Mouse (Mus musculus) heart, postnatal 36 days (tissue): ENCODE data around the gene Gpr182. TPM values are rescaled to one million over a fixed set of nuclear protein-coding genes. Genes with fewer than 3 reads are reported as not detected.

Experiments
- DNase-seq, 2 experiments: peaks; one replicate each; pipeline ENCODE4 v3.0.0; 2021 to 2022
- intact Hi-C: fragments of 180-260 bp; cut with DNase I; formaldehyde crosslinking; loops from one replicate; pipeline ENCODE4 v1.15.1; 2025
- total RNA-seq, 2 experiments: library from RNA; stranded (reverse); gene quantifications; 2 replicates each; pipeline ENCODE4 v1.2.3; 2021

The Gpr182 gene
- total RNA-seq, 2 experiments from 2014 or later = 3.5 to 4.0 TPM

GRCm38 (mm10) chr10:127739661-127740161, 11.8 kb downstream of the Gpr182 start:
- intact Hi-C loops = loop anchor here (2.0 to 5.0 kb wide), 3 partner anchors 97 to 268 kb away; partner anchors contain the start of genes Hsd17b6 and Stat6
- no peak for DNase-seq

GRCm38 (mm10) chr10:127739083-127739660, 12.4 kb downstream of the Gpr182 start, which contains the start of gene Zbtb39:
Gene Zbtb39, plus strand, starts transcription at chr10:127739538.
- intact Hi-C loops = loop anchor here (2.0 to 5.0 kb wide), 3 partner anchors 96 to 268 kb away; partner anchors contain the start of genes Hsd17b6 and Stat6
- peak; percentile 86 to 88 for DNase-seq

GRCm38 (mm10) chr10:127738151-127738882, 13.2 kb downstream of the Gpr182 start:
- intact Hi-C loops = loop anchor here (1.0 to 5.0 kb wide), 4 partner anchors 96 to 269 kb away; partner anchors contain the start of genes Hsd17b6 and Stat6
- DNase-seq = peak; percentile 56 to 57

GRCm38 (mm10) chr10:127737552-127737951, 14.0 kb downstream of the Gpr182 start:
- DNase-seq = no peak
- intact Hi-C loops = loop anchor here (5.0 kb wide), 2 partner anchors 165 to 270 kb away; partner anchors contain the start of gene Hsd17b6

GRCm38 (mm10) chr10:127736916-127737315, 14.6 kb downstream of the Gpr182 start:
- intact Hi-C loops = loop anchor here (5.0 kb wide), 2 partner anchors 165 to 270 kb away; partner anchors contain the start of gene Hsd17b6
- DNase-seq = no peak

- intact Hi-C loops = loop anchor here (5.0 kb wide), 2 partner anchors 164 to 271 kb away; partner anchors contain the start of gene Hsd17b6
- no peak for DNase-seq
These were observed 15.3 kb downstream of the Gpr182 start for GRCm38 (mm10) chr10:127736266-127736665.

GRCm38 (mm10) chr10:127734434-127734833, 17.1 kb downstream of the Gpr182 start:
- DNase-seq = no peak
- intact Hi-C loops = loop anchor here (2.0 kb wide), 1 partner anchor 40 kb away; no protein-coding TSS in a partner anchor

- intact Hi-C loops = no loop called here
- no peak for DNase-seq
These were observed 20.1 kb downstream of the Gpr182 start for GRCm38 (mm10) chr10:127731397-127731796.

- intact Hi-C loops = no loop called here
These were observed 20.6 kb downstream of the Gpr182 start for GRCm38 (mm10) chr10:127730933-127731310.

GRCm38 (mm10) chr10:127730285-127730932, 21.1 kb downstream of the Gpr182 start:
- intact Hi-C loops = no loop called here
- DNase-seq = no peak

More at GRCm38 (mm10) chr10:127730933-127731310, 20.6 kb downstream of the Gpr182 start:
- DNase-seq = no peak

- intact Hi-C loops = no loop called here
- DNase-seq = no peak
These were observed 23.1 kb downstream of the Gpr182 start for GRCm38 (mm10) chr10:127728437-127728836.

- no peak for DNase-seq
- intact Hi-C loops = no loop called here
These were observed 26.4 kb downstream of the Gpr182 start for GRCm38 (mm10) chr10:127725136-127725535.

- intact Hi-C loops = no loop called here
- DNase-seq = no peak
These were observed 27.4 kb downstream of the Gpr182 start, which contains the start of gene Tac2 for GRCm38 (mm10) chr10:127724178-127724577. Gene Tac2, plus strand, starts transcription at chr10:127724478.

GRCm38 (mm10) chr10:127721671-127722418, 29.7 kb downstream of the Gpr182 start:
- peak in 1 of 2 experiments; percentile 37 for DNase-seq
- intact Hi-C loops = no loop called here

GRCm38 (mm10) chr10:127712736-127713135, 38.8 kb downstream of the Gpr182 start:
- intact Hi-C loops = no loop called here
- DNase-seq = no peak

GRCm38 (mm10) chr10:127710331-127710730, 41.2 kb downstream of the Gpr182 start:
- DNase-seq = no peak
- intact Hi-C loops = no loop called here

GRCm38 (mm10) chr10:127708850-127709370, 42.6 kb downstream of the Gpr182 start:
- intact Hi-C loops = no loop called here
- no peak for DNase-seq

- DNase-seq = peak; percentile 25 to 40
- intact Hi-C loops = no loop called here
These were observed 43.8 kb downstream of the Gpr182 start for GRCm38 (mm10) chr10:127707721-127708120.

GRCm38 (mm10) chr10:127705783-127706182, 45.7 kb downstream of the Gpr182 start:
- intact Hi-C loops = no loop called here
- no peak for DNase-seq
